ENCODE assay signal across 1 mouse cellular context in the genomic region with DNA sequence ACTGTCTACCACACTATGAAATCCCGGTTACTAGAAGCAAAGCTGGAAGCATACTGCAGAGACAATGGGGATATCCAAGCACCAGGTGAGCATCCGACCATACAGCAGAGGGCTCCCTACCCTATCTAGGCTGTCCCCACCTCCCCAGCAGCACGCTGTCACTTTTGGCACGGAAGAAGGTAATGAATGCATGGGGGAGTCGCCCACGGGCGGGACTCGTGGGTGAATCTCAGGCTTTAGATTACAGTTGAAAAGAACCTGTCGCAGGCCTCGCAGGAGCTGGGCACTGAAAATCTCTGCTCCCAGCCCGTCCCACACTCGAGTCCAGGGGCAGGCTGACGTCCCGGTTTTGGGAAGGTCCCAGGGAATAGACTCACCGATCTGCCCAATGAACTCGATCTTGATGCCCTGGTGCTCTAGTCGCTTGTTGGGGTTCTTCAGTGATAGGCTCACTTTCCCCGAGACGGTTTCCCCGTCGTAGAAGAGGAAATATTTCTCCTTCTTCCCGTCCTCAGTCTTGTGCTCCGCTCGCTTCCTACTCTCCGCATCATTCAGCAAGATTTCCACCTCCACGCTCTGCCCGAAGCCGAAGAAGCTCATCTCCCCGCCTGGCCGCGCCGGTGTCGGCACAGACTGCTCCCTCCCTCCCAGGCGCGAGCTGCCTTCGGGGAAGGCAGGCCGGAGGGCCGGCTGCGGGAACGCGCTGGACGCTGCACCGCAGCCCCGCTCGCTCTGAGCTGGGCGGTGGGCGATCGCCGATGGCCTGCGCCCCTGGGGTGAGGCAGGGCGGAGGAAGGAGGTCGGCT.
TF ChIP-seq lines count a peak whose summit lies in the region.

No protein-coding gene starts in this region.

TF ChIP-seq in myocyte, 11 proteins besides CTCF, POLR2A, EP300 and RAD21:
- TF ChIP-seq MYOD1 (IDR thresholded peaks at IDR 0.05; ENCODE audit: control insufficient read depth in 1 of 3, insufficient read length in 2 of 3, low read depth in 2 of 3) (peak in 1 of 3 experiments; percentile 11), SRF (IDR thresholded peaks at IDR 0.05; ENCODE audit: control insufficient read depth, insufficient read length, low read depth) (no peak)
